Comparison of ENCODE assay signal across 8 mouse cellular contexts in the genomic region with DNA sequence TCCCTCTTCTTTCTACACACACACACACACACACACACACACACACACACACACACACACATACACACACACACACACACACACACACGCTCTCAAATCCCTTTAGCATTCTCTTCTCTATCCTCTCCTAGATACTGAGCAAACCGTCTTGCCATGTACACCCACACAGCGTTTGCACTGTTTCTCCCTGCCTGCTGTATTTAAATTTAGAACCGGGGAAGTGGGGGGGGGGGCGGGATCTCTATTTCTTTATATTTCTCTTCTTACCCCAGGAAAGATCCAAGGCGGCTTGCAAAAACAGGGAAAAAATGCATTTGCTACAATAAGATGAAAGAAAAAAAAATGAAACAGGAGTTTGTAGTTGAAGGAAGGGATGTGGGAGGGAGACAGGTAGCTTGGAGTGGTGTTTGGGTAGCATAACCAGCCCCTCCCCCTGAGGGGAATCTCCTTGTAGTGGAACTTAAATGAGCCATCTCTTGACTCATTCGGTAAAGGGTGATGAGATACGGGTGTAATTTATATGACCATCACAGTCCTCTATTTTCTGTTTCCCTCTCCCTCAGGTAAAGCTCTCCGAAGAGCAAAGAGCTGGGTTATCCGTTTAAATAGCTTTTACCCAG. TPM values are rescaled to one million over a fixed set of nuclear protein-coding genes. Genes with fewer than 3 reads are reported as not detected.
DNase-seq lines count a peak whose midpoint lies in the region; ATAC-seq lines count a peak whose summit lies in the region.

No protein-coding gene starts in this region.

- no peak for DNase-seq in frontal cortex, postnatal 14 days (ENCODE audit: low spot score in 2 of 2)
- peak; percentile 62 for DNase-seq in right cerebral cortex, adult 18-20 months
- DNase-seq in right cerebral cortex, postnatal 4 days = no peak
- DNase-seq in left cerebral cortex, postnatal 36 days (ENCODE audit: low spot score in 2 of 2) = peak; percentile 51
- peak; percentile 16 for DNase-seq in retina, postnatal 7 days (ENCODE audit: low read depth, low spot score)
- no peak for DNase-seq in spleen, postnatal 10 days (ENCODE audit: low spot score in 2 of 2)
- no peak for DNase-seq in thymus, postnatal 4 days

- intact Hi-C loops in left cerebral cortex, postnatal 36 days (cut with DNase I) = loop anchor here (2.0 to 5.0 kb wide), 2 partner anchors 34 to 89 kb away; a partner anchor contains a TSS

- ATAC-seq in frontal cortex, adult (ENCODE audit: low TSS enrichment) = peak; percentile 38

RNA-seq across cellular contexts. Expression of a gene that starts 0.9 kb away (rescaled TPM):
- total RNA-seq in left cerebral cortex, postnatal 36 days (2021) = 100 to 1,000 TPM; 211 to 218 TPM

Comparison
In these comparisons a context has a peak if more than half of its experiments do, and no peak if none do; other contexts are left out.
1. DNase-seq: peak in right cerebral cortex, adult 18-20 months (single experiment), left cerebral cortex, postnatal 36 days (2 of 2) and retina, postnatal 7 days (single experiment); none in frontal cortex, postnatal 14 days (0 of 2), right cerebral cortex, postnatal 4 days (single experiment), spleen, postnatal 10 days (0 of 2) and thymus, postnatal 4 days (single experiment).